Mouse (Mus musculus) lung, embryonic 14.5 days (tissue): ENCODE results near the gene Fmnl3. TPM values are rescaled to one million over a fixed set of nuclear protein-coding genes. Genes with fewer than 3 reads are reported as not detected.

ENCODE experiments used
- ATAC-seq: fragments of 200-750 bp; cut with Nextera tagmentation; 2 replicates; pipeline ENCODE4 v1.8.0; 2017; ENCODE audit warnings: mild to moderate bottlenecking, moderate TSS enrichment, moderate library complexity; ENCODE audit not compliant: insufficient read depth
- DNase-seq: peaks from one replicate; pipeline ENCODE4 v3.0.0-alpha.2; 2015
- H3K27ac ChIP-seq: fragments of 300-500 bp; sonication (generic); 2 replicates; pipeline ENCODE4 v1.5.1; 2014; ENCODE audit warnings: low read depth, mild to moderate bottlenecking, moderate library complexity
- H3K27me3 ChIP-seq: fragments of 300-500 bp; sonication (generic); 2 replicates; pipeline ENCODE4 v1.6.1; 2014; ENCODE audit warnings: low read length, control low read depth; ENCODE audit not compliant: insufficient read depth
- H3K36me3 ChIP-seq: fragments of 300-500 bp; sonication (generic); 2 replicates; pipeline ENCODE4 v1.6.1; 2014; ENCODE audit warnings: control low read depth; ENCODE audit not compliant: insufficient read depth
- H3K4me1 ChIP-seq: fragments of 300-500 bp; sonication (generic); 2 replicates; pipeline ENCODE4 v1.6.1; 2014; ENCODE audit warnings: antibody characterized with exemption, control low read depth; ENCODE audit not compliant: insufficient read depth
- H3K4me2 ChIP-seq: fragments of 300-500 bp; sonication (generic); 2 replicates; pipeline ENCODE4 v1.6.1; 2014; ENCODE audit warnings: mild to moderate bottlenecking
- H3K4me3 ChIP-seq: fragments of 300-500 bp; sonication (generic); 2 replicates; pipeline ENCODE4 v1.5.1; 2014; ENCODE audit warnings: low read depth, low read length
- H3K9ac ChIP-seq: fragments of 300-500 bp; sonication (generic); 2 replicates; pipeline ENCODE4 v1.6.1; 2014
- H3K9me3 ChIP-seq: fragments of 300-500 bp; sonication (generic); 2 replicates; pipeline ENCODE4 v1.6.1; 2016; ENCODE audit warnings: low read depth, low read length, control low read depth
- CTCF ChIP-seq: IDR thresholded peaks from 2 replicates; pipeline ENCODE4 v1.5.1; 2016; ENCODE audit warnings: antibody characterized with exemption, low read depth
- WGBS: fragments of 180-500 bp; shearing (Covaris S2); extraction: QIAGEN DNeasy Blood & Tissue Kit; methylation state at CpG from one replicate; pipeline ENCODE4 v1.1.7; 2014; 5-methylcytosine and 5-hydroxymethylcytosine counted together
- polyA plus RNA-seq: library from polyadenylated mRNA; unstranded; fragments of >200 nt; fragmentation: Nextera tagmentation; extraction: Ambion mirVana; gene quantifications from 2 replicates; pipeline ENCODE4 v1.2.1, GENCODE M21; 2014

The Fmnl3 gene
- polyA plus RNA-seq, 1 experiment from 2014 or later: 33.5 TPM

DNA sequence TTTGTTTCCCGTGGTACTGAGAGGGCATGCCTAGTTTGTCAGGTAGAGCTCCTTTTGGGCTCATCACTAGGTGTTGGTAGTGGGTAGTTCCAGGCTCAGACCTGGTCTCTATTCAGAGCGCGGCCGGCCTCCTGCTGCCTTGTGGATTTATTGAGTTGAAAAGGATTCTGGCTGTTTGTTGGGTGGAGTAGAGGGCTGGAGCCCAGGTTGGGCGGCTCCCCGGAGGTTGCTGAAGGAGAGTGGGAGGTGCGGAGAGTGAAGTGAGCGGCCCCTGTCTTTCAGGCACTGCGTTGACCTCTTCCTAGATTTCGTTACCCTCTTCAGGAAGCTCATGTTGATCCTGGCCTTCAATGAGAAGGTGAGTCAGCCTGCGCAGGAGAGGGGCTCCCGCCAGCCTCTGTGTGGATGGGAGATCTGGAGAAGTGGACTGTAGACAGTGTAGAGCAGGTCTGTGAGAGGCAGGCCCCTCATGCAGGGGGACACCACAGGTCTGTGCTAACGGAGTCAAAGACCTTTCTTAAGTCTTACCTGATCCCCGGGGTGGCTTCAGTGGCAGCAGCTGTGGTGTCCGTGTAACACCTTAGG is 36.8 kb upstream of the Fmnl3 start:
- Histone ChIP-seq H3K27me3 (no peaks in the 10 kb centered on the region), H3K4me1 (no peaks in the 10 kb centered on the region), H3K27ac (no peak overlapping the region), H3K36me3 (peaks cover 85% of the 10 kb centered on the region), H3K9me3 (no peaks in the 10 kb centered on the region), H3K4me2 (no peak overlapping the region), H3K9ac (no peak overlapping the region), H3K4me3 (no peak overlapping the region)
- ATAC-seq (no peak), DNase-seq (no peak)
- no peak for TF ChIP-seq CTCF
- 84% methylated on average over 15 of the region's 15 CpGs for WGBS

DNA sequence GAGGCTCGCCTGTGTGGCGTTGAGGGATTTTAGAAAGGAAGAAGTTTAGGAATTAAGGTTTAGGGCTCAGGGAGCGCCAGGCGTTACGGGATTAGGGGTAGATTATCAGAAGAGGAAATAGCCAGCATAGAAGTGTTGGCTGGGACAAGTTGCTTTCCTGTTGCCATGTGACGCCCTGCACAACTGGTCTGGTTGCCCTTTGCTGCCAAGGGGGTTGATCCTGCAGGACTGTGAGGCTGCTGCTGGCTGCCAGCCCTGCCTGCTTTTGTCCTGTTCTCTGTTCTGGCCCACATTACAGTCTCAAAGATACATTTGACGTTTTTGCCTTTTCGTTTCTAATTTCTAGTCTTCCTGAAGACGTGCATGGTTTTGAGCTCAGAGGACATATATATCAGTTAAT is 34.9 kb upstream of the Fmnl3 start:
- H3K9ac ChIP-seq: no peak overlapping the region
- ATAC-seq: no peak
- no peaks in the 10 kb centered on the region for H3K9me3 ChIP-seq
- H3K4me3 ChIP-seq: no peak overlapping the region
- no peak for DNase-seq
- no peaks in the 10 kb centered on the region for H3K4me1 ChIP-seq
- no peak for TF ChIP-seq CTCF
- H3K4me2 ChIP-seq: no peak overlapping the region
- H3K36me3 ChIP-seq: peaks cover 88% of the 10 kb centered on the region
- WGBS: 90% methylated on average over 9 of the region's 9 CpGs
- H3K27ac ChIP-seq: no peak overlapping the region
- no peaks in the 10 kb centered on the region for H3K27me3 ChIP-seq

DNA sequence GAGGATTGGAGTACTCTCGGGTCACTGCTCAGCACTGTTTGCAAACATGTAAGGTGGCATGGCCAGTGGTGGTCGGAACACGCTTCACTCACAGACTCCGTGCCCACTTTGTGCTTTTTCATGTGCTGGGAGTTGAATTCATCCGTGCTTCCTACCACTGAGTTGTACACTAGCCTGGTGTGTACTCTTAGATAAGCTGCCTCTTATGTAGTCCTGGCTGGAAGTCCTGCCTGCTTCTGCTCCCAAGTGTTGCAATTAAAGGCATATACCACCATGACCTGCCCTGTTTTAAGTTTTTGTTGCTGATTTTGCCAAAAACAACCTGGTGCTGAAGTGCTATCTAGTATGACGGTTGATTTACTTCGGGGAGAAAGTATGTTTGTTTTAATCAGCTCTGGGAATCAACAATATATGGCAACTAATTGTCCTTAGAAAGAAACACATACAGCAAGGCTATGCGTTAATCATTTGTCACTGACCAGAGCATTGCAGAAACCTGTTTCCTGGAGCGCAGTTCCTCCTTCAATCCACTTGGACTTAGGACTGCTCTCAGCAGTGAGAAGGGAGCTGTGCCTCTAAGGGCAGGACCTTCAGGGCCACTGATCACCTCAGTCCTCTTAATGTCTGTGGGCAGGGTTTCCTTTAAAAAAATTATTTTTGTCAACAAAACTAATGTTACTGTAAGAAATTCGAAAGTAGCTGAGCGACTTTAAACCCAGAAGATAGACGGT is 33.0 kb upstream of the Fmnl3 start:
- Histone ChIP-seq H3K9ac (no peak overlapping the region), H3K27ac (no peak overlapping the region), H3K4me3 (no peak overlapping the region), H3K4me2 (no peak overlapping the region), H3K9me3 (no peaks in the 10 kb centered on the region), H3K4me1 (no peaks in the 10 kb centered on the region), H3K27me3 (no peaks in the 10 kb centered on the region), H3K36me3 (peaks cover 76% of the 10 kb centered on the region)
- 83% methylated on average over 12 of the region's 12 CpGs for WGBS
- DNase-seq (no peak), ATAC-seq (no peak)
- no peak for TF ChIP-seq CTCF

DNA sequence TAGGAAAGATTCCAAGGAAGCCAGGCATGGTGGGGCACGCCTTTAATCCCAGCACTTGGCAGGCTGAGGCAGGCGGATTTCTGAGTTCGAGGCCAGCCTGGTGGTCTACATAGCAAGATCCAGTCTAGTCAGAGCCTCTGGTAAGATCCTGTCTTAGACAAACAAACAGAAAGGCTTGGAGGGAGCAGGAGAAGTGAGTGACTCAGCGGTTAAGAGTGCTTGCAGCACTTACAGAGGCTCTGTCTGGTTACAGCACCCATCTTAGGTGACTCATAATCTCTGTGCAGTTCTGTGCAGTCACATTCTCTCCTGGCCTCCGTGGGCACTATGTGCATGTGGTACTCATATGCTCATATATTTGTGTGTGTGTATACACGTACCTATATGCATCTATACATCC is 30.3 kb upstream of the Fmnl3 start:
- TF ChIP-seq CTCF: no peak
- DNase-seq (no peak), ATAC-seq (no peak)
- 73% methylated on average over 6 of the region's 6 CpGs for WGBS
- Histone ChIP-seq H3K9ac (no peak overlapping the region), H3K27ac (no peak overlapping the region), H3K36me3 (peaks cover 49% of the 10 kb centered on the region), H3K9me3 (no peaks in the 10 kb centered on the region), H3K4me2 (no peak overlapping the region), H3K4me3 (no peak overlapping the region), H3K4me1 (no peaks in the 10 kb centered on the region), H3K27me3 (no peaks in the 10 kb centered on the region)

DNA sequence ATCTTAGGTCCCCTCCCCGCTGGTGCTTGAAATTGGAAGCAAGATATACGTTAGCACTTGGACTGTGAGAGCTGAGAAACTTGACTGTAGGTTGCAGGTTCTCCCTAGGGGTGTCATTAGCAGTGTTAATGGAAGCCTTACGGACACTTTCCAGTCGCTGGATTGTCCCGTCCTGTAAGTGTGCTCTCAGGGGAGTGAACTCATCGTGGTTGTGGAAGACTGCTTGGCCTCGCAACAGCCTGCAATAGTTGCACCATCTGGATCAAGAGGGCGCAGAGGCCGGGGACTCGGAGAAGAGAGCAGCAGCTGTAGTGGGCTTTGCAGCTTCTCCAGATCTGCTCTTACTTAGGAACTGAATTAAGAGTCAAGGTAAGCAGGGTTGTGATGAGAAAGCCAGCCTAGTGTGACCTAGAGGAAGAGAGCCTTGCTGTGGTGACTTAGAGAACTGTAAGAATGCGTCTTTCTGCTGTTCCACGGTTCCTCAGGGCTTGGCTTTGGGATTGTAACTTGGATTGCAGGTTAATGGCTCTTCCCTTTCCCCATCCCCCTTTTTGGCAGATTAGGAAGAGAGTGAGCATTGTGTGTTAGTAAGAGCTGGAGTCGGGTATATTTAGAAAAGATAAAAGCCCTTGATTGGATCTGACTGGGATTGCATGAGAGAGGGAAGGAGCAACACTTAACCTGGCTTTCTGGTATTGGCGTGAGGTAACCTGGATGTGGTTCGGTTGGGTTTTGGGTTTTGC is 29.4 kb upstream of the Fmnl3 start:
- Histone ChIP-seq H3K9ac (no peak overlapping the region), H3K27ac (no peak overlapping the region), H3K27me3 (no peaks in the 10 kb centered on the region), H3K36me3 (peaks cover 40% of the 10 kb centered on the region), H3K4me1 (peaks cover 4% of the 10 kb centered on the region), H3K4me2 (no peak overlapping the region), H3K9me3 (no peaks in the 10 kb centered on the region), H3K4me3 (no peak overlapping the region)
- DNase-seq (no peak), ATAC-seq (no peak)
- no peak for TF ChIP-seq CTCF
- WGBS: 77% methylated on average over 15 of the region's 15 CpGs

DNA sequence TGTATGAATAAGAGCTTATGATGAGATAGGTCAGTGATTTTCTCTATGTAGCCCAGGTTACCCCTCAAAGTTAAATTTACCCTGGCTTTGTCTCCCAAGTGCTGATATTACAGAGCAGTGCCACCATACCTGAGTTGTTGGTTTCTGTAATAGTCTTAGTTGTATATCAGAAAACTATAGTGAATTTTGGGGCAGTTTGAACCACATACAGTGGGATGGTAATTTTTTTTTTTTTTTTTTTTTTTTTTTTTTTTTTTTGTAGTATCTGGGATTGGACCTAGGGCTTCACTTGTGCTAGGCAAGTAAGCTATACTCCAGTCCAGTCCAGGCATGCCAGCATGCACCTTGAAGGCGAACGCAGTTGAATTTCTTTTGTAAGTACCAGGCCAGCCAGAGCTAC is 27.3 kb upstream of the Fmnl3 start:
- no peak overlapping the region for H3K4me2 ChIP-seq
- no peak overlapping the region for H3K27ac ChIP-seq
- DNase-seq: no peak
- H3K4me3 ChIP-seq: no peak overlapping the region
- no peak for TF ChIP-seq CTCF
- no peak overlapping the region for H3K9ac ChIP-seq
- 94% methylated on average over 2 of the region's 2 CpGs for WGBS
- no peaks in the 10 kb centered on the region for H3K9me3 ChIP-seq
- peaks cover 20% of the 10 kb centered on the region for H3K36me3 ChIP-seq
- H3K27me3 ChIP-seq: no peaks in the 10 kb centered on the region
- H3K4me1 ChIP-seq: peaks cover 8% of the 10 kb centered on the region
- ATAC-seq: no peak

DNA sequence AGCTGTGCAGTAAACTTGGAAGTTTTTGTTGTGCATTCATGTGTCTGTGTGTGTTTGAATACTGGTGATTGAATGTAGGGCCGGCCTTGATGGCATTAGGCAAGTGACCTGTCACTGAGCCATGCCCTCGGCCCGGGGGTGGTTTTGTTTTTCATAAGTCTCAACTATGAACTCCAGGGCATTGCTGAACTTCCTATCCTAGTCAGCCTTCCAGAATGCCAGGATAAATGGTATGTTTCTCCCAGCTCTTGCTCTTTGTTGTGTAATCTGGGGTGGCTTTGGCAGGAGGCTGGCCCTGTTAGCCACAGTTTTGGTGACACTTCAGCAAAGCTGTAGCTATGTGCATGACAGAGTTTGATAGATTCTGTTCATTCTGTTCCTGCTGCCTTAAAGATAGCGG is 26.6 kb upstream of the Fmnl3 start:
- H3K9ac ChIP-seq: 0 out of 2 replicates have a peak overlapping the region, but pooled peaks have one; percentile 9
- H3K4me3 ChIP-seq: no peak overlapping the region
- H3K4me1 ChIP-seq: peaks cover 8% of the 10 kb centered on the region
- no peaks in the 10 kb centered on the region for H3K9me3 ChIP-seq
- 61% methylated on average over 4 of the region's 4 CpGs for whole genome bisulfite sequencing
- no peak for ATAC-seq
- no peak for TF ChIP-seq CTCF
- H3K36me3 ChIP-seq: peaks cover 12% of the 10 kb centered on the region; the same call in 1 of the 2 replicates
- H3K27me3 ChIP-seq: no peaks in the 10 kb centered on the region
- no peak overlapping the region for H3K27ac ChIP-seq
- no peak for DNase-seq
- no peak overlapping the region for H3K4me2 ChIP-seq
